Mouse (Mus musculus) kidney, postnatal 14 days (tissue): ENCODE data around the gene St6galnac3.

Experiments used
- DNase-seq: peaks from one replicate; pipeline ENCODE4 v3.0.0; 2022; ENCODE audit warnings: mixed read lengths

The St6galnac3 gene

DNA sequence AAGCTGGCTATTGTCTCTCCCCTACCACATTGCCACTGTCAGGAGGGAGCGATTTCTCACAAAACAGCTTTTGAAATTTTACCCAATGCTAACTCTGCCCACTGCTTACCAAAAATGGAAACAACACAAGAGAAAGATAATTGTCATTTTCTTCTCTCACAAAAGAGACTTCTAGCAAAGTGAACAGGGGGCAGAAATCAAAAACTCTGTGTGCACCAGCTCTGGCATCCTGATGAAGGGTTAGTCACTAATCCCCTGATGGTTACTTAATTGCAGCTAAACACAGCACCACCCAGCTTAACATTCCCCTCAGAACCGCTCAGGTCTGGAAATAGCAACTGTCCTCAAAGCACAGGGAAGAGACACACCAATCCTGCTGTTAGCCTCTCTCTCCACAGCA, 144.3 kb downstream of the St6galnac3 start:
- no peak for DNase-seq

DNA sequence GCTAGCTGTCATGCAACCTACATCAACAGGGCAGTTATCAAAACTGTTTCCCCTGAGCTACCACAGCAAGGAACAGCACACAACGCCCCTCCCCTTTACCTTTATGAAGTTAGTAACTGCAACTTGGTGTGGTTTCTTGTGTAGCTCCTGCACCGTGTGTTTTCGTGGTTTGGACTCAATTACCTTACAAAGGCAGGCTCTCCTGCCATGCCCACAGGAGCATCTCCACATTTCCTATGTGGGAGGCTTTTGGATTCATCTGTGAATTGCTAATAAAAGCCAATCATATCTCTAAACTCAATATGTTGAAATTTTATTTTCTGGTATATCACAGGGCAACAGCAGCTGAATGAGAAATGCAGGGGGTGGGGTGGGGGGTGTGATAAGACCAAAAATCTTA, 144.8 kb downstream of the St6galnac3 start:
- DNase-seq = no peak

DNA sequence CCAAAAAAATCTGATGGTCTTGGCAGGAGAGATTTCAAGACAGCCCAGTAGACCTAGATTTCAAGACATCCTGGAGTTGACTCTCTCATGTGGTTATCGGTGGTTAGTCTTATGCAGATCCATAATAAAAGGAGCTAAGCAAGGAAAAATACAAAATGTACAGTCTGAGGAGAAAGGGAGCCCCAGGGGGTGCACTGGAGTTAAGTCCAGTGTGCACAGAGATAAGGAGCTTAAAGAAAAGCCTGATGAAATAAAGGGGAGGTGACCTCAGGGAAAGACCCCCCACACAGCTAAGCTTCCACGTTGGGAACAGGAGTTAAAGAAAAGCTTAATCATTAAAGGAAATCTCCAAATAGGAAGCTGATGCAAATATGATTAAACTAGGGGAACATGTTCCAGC, 147.7 kb downstream of the St6galnac3 start:
- DNase-seq = no peak

DNA sequence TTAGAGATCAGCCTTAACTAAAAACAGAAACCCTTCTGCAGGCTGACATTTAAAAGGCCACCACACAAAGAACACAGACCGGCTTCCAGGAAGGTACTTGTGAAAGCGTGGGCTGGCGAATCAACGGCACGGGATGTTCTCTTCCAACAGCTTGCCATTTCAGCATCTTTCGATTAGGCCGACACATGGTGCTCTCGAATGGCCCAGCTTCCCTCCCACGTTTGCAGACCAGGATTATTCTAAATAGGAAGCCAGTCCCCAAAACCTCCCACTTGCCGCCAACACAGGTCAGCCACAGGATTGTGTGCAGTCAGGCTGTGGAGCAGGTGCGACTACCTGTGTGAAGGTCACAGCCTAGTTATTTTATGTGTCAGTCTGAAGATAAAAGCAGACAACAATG, 153.8 kb downstream of the St6galnac3 start:
- DNase-seq = no peak

DNA sequence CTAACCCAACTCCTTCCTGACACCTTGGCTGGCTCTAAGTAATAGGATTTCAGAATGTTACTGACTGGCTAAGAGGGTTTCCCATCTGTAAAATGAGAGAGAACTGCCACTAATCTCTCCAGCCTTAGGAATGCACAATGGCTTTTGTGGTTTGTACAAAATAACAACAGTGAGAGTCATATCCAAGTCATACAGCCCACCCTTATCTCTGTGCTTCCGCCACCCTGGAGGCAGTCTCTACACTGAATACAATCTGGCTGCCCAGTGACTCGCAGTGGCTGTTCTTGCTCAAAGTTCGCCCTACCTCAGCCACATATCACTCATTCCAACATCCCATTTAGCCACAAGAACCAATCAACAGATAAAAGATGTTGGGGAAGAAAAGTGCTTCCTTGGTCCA, 156.2 kb downstream of the St6galnac3 start:
- DNase-seq = no peak

DNA sequence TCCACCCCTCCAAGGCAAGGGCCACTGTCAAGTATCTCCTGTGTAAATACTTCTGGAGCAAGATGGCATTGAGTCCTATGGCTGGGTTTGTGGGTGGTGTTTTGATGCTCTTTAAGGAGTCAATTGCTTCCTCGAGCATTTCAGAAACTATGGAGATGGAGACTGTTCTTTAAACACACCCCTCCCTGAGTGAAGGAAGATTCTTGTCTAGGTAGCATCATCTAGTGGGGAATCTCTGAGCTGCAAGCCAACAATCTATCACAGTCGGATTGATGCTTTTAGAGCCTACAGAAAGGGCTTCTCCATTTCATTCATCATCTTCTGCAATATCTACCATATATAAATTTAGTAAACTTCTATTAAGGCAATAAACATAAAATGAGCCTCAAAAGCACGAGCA, 157.1 kb downstream of the St6galnac3 start:
- no peak for DNase-seq

DNA sequence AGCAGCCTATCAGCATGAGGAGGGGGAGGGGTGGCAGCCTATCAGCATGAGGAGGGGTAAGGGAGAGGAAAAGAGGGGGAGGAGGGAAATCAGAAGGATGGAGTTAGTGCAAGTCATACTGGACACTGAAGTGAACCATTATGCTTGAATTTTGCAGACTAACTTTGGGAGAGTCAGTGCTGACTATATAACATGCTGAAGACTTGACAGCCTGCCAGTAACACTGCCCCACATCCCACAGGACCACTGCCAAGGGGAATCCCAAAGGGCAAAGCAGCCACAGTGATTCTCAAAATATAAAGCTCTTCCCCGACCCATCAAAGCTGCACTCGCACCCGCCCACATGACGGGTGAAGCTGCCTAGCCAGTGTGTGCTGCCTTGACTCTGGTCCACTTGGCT, 157.5 kb downstream of the St6galnac3 start:
- no peak for DNase-seq

DNA sequence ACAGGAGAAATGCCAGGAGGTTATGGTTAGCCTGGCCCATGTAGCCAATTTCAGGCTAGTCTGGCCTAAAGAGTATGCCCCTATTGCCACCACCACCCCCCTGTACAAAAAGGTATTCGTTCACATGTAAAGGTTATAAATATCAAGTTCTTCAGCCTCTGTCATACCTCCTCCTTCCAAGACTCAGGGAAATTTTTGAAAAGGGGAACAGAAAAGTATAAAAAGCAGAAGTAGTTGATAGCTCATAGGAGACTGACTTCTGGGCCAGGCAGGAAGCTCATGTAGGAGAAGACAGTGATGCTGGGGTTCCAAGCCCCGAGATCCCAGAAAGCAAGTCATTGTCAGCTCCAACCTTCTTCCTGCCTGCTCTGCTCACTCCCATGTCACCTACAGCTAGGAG, 158.9 kb downstream of the St6galnac3 start:
- no peak for DNase-seq

DNA sequence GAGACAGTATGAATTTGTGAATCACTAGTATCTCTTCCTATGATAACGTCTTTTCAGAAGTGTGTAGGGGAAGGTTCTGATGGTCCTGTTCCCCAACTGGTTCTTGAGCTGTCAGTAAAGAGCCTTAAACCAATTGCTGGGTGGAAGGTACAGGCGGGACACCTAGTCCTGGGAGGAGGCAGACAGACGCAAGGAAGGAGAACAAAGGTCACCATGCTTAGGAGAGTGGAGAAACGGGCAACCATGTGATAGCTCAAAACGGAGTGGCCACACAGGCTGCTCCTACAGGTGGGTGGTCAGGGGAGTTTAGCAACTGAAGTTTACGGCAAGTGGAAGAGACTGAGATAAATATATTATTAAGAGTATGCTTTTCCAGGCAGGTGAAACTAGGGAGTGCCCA, 164.1 kb downstream of the St6galnac3 start:
- no peak for DNase-seq

DNA sequence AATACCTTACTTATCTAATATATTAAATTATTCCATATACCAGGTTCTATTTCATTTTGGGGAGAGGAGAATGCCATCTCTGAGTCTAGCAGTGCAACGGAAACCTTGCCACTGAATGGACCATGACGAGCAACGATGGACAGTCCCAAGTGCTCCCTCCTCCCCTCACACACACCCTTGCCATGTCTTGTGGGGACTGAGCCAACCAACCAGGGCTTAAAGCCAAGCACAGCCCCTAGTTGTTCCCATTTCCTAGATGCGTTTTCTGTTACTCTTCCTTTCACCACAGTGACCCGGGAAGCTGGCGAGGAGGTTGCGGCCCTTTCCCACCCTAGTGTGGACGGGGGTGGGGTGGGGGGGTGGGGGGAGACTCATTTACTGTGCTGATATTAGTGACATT, 165.4 kb downstream of the St6galnac3 start:
- DNase-seq = no peak

DNA sequence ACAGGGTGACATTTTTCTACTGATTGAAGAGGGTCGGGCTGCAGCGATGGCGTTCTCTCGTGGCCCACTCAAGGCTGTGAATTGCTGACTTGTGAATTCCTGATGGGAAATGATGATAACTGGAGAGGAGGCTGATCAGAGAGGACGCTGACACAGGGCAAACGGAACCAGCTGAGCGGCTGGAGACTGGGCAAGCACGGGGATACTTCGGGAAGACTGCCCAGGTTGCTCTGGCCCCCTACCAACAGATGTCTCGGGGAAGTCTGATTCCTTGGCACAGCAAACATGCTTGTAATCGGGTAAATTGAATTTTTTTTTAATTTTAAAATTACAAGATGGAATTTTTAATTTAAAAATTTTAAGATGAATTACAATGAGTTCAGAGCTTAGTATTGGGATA, 168.4 kb downstream of the St6galnac3 start:
- peak; percentile 5 for DNase-seq

DNA sequence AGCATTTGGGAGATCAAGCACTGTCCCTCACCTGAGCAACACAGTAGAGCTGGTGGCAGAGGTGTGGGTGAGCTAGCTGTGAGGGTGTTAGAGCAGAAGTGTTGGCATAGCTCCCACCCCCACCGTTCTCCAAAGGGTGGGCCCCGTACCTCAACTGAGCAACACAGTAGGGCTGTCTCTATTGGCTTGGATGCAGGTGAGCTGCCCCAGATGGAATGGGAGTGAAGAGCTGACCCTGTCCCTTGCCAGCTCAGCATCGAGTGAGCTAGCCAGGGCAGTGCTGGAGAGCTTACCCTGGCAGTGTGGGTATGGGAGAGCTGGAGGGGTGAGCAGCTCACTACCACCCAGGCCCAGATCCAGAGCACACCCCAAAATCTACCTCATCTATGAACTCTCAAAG, 171.3 kb downstream of the St6galnac3 start:
- DNase-seq = no peak

DNA sequence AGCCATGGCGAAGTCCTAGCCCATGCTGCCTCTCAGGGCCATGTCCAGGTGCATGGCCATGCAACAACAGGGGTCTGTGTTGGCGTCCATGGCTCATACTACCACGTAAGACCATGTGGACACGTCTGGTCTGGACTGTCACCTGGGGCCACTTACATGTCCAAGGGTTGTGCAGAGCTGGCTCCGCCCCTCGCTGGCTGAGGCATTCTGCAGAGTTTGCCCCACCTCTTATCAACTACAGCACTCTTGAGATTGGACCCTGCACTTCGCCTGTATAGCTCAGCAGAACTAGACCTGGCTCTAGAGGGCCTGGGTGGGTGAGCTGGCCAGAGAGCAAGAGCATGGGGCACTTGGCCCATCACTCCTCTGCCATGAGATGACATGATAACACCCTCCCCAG, 171.7 kb downstream of the St6galnac3 start:
- no peak for DNase-seq

DNA sequence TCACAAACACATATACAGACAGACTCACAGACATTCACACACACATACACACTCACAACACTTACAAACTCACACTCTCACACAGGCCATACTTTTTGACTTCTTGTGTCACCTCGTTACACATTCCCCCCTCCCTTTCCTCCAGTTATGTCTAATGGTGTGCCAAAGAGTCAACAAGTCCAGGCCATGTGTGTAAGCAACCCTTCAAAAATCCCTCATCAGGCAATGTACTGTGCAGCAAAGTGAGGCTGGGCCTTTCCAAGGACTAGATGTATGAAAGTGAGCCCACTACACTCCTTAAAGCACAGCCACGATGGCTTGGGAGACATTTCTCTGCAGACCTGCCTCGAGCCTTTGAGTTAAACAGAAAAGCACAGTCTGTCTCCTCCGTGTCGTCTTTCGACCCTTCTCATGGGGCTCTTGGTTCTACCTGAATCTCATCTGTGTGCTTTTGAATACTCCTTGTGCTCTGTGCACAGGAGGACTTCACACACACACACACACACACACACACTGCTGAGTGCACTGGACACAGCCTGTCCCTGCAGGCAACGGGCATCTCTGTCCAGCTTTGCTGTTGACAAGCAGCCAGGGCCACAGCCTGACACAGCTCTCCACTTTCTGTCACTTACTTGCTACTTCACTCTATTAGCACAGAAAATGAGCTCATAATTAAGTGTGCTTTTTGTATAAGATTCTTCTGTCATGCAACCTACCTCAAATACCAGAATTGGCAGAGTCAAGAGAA, 177.9 kb downstream of the St6galnac3 start:
- no peak for DNase-seq

DNA sequence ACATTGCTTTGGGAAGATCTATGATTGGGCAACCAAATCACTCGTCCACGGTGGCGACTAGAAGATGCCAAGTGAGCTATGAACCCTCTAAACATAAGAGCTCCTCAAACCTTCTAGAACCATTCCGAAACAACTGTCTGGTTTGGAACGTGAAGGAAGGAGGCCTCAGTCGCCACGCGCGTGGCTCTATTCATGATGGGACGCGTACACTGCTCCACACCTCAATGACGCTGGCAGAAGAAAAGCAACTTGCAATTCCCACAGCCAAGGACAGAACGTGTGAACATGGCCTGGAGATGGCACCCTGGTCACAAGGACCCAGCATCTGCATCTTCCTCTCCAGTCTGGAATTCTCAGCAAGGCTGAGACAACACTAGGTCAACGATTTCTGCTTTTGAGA, 185.1 kb downstream of the St6galnac3 start:
- DNase-seq = no peak

DNA sequence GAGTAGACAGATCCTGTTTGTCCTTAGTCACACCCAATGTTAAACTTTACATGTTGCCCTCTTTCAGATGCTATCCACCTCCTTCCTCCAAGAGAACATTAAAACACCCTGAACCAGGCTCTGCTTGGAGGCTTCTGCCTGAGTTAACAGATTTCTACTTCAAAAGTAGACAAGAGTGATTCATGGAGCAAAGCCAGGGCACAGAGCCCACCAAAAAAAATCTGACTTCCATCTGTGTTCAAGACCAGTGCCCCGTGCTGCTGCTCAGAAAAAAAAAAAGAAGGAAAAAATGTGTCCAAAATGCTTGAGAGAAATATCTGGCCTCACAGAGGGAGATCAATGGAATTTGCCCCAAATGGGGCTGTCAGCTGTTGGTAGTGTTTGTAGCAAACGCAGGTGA, 186.6 kb downstream of the St6galnac3 start:
- DNase-seq = no peak

DNA sequence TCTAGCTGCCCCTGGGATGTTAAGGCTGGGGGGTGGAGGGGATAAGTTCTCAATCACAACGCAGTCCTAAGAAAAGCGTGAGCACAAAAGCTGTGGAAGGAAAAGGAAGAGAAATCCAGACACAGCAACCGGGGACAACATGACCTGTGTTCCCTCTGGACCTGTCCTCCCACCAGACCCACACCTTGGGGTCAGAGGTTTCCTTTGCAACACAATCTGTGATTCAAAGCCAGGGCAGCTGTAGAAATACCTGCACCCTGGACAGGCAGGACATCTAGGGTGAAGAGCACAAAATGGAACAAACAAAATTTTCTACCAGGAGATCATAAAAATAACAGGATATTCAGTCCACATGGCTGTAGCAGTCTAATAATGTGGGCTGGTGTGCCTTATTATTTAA, 187.5 kb downstream of the St6galnac3 start:
- DNase-seq = no peak

DNA sequence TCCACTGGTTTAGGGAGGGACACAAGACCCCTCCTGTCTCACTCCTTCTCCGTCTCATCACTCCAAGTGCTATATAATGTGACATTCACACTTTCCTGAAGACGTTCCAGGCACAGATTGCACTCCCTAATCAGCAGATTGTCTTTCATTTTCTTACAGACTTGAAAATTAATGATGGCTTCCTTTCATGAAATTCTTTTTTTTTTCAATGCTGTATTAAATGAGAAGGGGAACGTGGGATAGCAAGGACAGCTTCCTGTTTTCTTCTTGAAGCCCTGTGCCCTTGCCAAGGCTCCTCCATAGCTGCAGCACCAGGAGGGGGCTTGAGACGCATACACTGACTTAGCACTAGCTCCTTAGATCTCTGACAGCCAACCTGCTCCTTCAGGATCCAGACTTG, 188.7 kb downstream of the St6galnac3 start:
- no peak for DNase-seq

DNA sequence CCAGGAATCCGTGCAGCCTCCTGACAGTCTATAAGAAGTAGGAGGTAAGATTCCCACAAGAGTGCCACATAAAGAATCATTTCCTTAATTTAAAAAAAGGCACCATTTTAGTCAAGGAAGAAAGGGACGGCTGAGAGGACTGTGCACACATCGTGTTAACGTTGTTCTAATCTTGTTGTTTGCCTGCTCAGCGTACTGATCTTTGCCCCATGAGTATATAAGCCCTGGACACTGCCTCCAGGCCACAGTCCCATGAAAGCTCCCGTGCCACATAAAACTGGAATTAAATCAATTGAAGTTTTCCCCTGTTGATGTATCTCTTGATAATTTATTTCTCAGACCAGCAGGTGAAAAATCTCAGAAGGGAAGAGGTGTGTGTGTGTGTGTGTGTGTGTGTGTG, 195.8 kb downstream of the St6galnac3 start:
- no peak for DNase-seq

DNA sequence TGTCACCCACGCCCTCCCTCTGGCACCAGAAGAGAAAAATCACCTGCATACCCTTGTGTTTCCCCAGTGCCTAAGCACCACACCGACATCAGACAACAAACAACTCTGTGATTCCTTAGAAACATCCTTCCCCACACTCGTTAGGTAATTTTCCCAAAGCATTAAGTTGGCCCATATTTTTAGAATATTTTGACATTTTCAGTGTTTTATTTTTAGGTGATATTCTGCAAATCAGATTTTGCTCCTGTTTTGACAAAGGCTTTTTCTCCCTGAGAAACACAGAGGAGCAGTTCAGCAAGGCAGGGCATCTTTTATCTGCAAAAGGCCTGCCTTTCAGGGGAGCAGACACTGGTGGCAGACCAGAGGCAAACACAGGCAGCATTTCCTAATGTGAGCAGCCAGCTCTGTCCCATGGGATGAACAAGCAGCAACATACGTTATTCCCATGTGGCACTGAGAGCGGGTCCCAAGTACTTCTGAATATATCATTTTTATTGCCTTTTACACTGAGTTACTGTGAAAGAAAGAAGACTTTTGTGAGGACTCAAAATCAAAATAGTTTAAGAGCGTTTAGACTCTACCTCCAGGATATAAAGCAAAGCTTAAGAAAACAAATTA, 199.7 kb downstream of the St6galnac3 start:
- no peak for DNase-seq

DNA sequence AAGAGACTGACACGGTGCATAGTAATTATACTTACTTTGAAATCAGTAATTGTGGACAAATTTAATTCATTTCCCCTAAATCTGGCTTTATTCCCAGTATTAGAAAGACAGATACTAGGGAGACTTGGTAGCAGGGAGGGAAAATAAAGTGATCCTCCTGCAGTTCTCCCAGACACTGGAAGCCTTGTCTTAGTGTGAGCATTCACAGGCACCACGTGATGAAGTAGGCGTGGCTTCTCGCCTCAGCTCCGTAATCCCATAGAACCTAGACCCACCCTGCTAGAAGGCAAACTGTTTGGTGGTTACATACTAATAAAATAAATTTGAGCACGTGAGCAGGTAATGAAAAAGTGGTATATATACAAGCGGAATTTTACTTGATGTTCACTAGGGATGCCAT, 208.1 kb downstream of the St6galnac3 start:
- DNase-seq = no peak

DNA sequence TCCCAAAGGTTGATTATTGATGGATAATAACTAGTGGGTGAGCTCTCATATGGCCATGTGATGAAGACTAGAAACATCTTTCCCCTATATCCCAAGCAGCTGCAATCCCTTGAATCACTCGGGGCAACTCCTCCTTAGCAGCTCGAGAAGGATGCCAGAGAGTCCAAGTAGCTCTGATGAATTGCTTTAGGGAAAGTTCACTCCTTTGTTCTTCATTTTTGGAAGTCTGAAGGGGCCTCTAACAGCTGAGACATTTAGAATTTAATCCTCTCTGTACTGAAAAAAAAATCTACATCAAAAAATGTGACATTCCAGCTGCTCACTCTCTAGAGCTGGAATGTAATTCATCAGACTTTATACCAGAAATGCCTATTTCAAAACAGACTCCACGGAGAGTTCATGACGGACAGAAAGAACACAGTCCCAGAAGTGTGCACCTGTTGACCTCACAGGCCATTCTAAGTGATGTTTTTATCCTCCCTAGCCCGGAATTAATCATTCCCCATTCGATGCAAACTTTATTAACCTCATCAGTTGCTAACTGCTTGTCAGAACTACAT, 211.4 kb downstream of the St6galnac3 start:
- DNase-seq = no peak

DNA sequence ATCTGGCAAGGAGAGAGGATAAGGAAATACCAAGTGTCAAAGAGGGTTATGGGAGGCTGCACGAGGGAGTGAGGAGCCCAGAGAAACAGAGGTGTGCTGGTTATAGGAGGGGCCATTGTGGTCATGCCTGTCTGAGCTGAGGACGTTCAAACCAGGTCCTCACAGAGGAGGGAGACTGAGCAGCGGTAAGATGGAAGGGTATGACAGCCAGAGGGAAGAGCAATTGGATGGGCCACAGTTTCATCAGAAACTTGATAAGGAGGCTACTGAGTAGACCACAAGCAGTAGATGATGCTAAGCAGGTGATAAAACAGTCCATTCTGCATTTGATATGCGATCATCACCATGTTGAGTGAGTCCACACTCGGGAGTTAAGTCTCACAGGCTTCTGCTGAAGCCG, 212.4 kb downstream of the St6galnac3 start:
- no peak for DNase-seq

DNA sequence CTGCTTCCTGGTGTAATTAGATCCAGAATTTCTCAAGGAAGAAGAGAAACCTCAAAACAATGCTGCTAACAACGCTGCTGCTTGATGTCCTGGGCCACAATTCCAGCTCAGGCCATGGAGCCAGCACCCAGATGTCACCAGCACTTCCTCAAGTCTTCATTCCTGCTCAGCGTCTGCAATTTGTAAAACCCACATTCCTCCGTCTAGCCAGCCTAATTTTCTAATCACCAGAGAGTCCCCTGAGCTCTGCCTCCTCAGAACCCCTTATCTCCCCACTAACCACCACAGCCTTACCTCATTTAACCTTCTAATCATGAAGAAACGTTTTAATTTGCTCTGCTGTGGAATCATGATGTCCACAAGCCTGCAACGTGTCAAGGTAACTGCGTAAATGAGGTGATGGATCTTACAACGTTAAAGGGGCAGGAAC, 213.8 kb downstream of the St6galnac3 start:
- no peak for DNase-seq
